Mouse (Mus musculus) spleen, adult 2 months (tissue): ENCODE measurements around the gene Nol3.

Source experiments
- CTCF ChIP-seq: fragments of 200-500 bp; IDR thresholded peaks from 2 replicates; pipeline ENCODE4 v1.5.1; 2011; ENCODE audit warnings: mild to moderate bottlenecking, inconsistent platforms; ENCODE audit not compliant: insufficient read depth, insufficient read length, insufficient replicate concordance; ENCODE audit errors: extremely low read depth
- POLR2A ChIP-seq: fragments of 200-500 bp; IDR thresholded peaks from 2 replicates; pipeline ENCODE4 v1.6.1; 2011; ENCODE audit warnings: low read depth, low read length, inconsistent platforms

GRCm38 (mm10) chr8:105237442-105238142 is 38.3 kb upstream of the Nol3 start:
- TF ChIP-seq CTCF: no peak
- TF ChIP-seq POLR2A: no peak
